Mouse (Mus musculus) embryonic fibroblast, embryonic 13.5 days (primary cell): ENCODE data around the gene Usp3.

Source experiments
- CTCF ChIP-seq: IDR thresholded peaks from 2 replicates; pipeline ENCODE4 v1.5.1; 2011; ENCODE audit warnings: mild to moderate bottlenecking, control low read depth, low read length, moderate library complexity, borderline replicate concordance; ENCODE audit not compliant: insufficient read depth
- POLR2A ChIP-seq: IDR thresholded peaks from 2 replicates; pipeline ENCODE4 v1.6.1; 2011; ENCODE audit warnings: low read depth, mild to moderate bottlenecking, control low read depth, low read length, moderate library complexity

DNA sequence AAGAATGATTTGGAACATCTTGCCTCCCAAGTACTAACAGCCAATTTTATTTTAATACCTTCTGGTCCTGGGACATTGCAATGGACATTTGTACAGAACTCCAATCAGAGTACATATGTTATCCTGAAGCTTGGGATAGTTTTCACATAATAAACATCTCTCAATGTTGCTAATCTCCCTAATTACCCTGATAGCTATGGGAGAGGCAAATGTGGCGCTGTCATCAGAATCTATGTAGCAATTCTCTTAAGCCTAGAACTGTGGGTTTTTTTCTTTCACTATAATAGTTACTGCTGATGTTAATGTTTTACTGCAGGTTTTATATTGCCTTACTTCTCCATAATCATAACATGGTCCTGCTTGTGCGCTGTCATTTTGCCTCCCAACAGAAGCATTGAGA lies 46.7 kb upstream of the Usp3 start:
- TF ChIP-seq CTCF (no peak), POLR2A (no peak)
